Mouse (Mus musculus) cerebellum, adult 11-12 months (tissue): ENCODE measurements around the gene Olfr1113.
"Not testable (repeated sequence)": the region's sequence is repeated elsewhere in the genome, so short reads cannot be mapped to it uniquely, and the experiment has no call there.

Experiments used
- DNase-seq: peaks from one replicate; pipeline ENCODE4 v3.0.0; 2022

Gene Olfr1113

DNA sequence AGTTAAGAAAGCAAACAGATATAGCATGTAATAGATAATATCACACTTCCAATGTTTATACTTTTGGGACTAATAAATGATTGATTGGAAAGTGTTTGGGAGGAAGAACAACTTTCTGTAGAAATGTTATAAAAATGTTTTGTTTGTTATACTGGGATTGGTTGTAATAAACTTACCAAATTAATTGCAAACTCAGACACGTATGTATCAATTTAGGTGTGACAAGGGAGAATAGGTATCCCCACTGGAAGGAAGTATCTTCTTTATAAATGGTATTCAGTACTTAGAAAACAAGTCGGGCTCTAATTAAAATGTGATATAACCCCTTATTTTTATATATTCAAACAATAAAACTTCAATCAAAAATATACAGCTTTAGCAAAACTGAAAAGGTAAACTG lies at the start of gene Olfr1113:
TSS of gene Olfr1113 (plus strand) at position 301 of the 400 bp plus-strand sequence.
- DNase-seq = no peak

DNA sequence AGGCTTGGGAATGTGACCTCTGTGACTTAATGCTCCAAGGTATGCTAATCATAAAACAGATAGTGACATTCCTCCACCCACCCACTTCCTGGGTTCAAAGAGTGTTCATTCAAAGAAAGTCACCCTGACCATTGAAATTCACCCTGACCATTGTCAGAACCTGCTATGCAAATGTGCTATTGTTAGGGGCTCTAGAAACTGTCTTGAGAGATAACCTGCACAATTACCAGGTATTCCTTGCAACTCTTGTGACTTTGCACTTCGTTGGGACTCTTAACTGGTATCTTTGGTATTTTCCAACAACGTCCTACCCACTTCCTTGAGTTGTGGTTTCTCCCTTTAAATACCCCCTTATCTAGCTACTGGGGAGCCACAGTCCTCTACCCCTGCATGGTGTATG lies 41.0 kb upstream of the Olfr1113 start:
- DNase-seq = not testable (repeated sequence)

GRCm38 (mm10) chr2:87187498-87187897 lies 21.3 kb upstream of the Olfr1113 start, which contains the start of gene Olfr1112:
Olfr1112 (plus strand) TSS chr2:87187798.
- DNase-seq = no peak

DNA sequence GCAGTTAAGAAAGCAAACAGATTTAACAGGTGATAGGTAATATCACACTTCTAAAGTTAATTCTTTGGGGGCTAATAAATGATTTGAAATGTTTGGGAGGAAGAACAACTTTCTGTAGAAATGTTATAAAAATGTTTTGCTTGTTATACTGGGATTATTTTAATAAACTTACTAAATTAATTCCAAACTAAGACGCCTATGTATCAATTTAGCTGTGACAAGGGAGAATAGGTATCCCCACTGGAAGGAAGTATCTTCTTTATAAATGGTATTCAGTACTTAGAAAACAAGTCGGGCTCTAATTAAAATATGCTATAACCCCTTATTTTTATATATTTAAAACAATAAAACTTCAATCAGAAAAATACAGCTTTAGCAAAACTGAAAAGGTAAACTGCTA lies 38.9 kb downstream of the Olfr1113 start, which contains the start of gene Olfr1115:
TSS of gene Olfr1115 (plus strand) at position 301 of the 400 bp plus-strand sequence.
- no peak for DNase-seq
